Mouse (Mus musculus): Measurements from ENCODE around the gene Uxs1. TPM values are rescaled to one million over a fixed set of nuclear protein-coding genes. Genes with fewer than 3 reads are reported as not detected.

Uxs1 gene
- polyA plus RNA-seq, 1 experiment from 2014 or later: 20.4 TPM

DNA sequence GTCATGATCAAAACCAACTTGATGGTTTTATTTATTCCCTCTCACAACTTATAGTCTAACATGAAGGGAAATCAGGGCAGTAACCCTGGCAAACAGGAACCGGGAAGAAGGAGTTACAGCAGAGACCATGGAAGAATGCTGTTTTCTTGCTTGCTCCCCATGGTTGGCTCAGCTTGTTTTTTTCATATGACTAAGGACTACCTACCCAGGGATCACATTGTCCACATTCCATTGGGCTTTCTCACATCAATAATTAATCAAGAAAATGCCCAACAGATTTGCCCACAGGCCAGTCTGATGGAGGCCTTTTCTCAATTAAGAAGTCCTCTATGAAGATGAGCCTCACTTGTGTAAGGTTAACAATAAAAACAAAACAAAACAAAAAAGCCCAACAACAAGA is 9.6 kb upstream of the Uxs1 start:
- Histone ChIP-seq H3K4me2 (ENCODE audit: low read length) (no peak overlapping the region), H3K27ac (ENCODE audit: low read length) (no peak overlapping the region), H3K9ac (replicated peaks; ENCODE audit: low read depth, low read length) (no peak overlapping the region), H3K4me1 (replicated peaks; ENCODE audit: control insufficient read depth, insufficient read depth, low read length) (no peaks in the 10 kb centered on the region), H3K9me3 (ENCODE audit: control insufficient read depth, low read length) (no peaks in the 10 kb centered on the region), H3K27me3 (replicated peaks; ENCODE audit: control insufficient read depth, insufficient read depth, low read length) (no peaks in the 10 kb centered on the region), H3K36me3 (ENCODE audit: control insufficient read depth, insufficient read depth) (no peaks in the 10 kb centered on the region), H3K4me3 (replicated peaks; ENCODE audit: low read length) (no peak overlapping the region)
- ATAC-seq: no peak
- WGBS: 94% methylated on average over 1 of the region's 1 CpGs

DNA sequence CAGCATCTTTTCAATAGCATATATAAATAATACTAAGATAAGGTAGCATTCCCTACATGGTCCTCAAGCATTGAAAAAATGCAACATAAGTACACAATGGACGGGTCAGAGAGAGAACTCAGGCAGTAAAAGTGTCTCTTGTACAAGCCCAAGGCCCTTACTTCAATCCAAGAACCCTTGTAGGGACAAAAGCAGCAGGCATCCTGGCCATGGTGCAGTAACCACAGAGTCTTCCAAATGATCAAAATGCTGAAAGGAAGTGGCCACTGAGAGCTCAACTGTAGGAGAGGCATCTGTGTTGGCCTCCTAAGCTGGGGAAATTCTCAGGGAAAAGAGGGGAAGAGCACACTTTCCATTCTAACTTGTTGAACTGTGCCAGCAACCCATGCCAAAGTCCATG is 2.5 kb upstream of the Uxs1 start:
- no peak for ATAC-seq
- H3K4me1 ChIP-seq (replicated peaks; ENCODE audit: control insufficient read depth, insufficient read depth, low read length): peaks cover 17% of the 10 kb centered on the region
- no peak overlapping the region for H3K9ac ChIP-seq (replicated peaks; ENCODE audit: low read depth, low read length)
- no peaks in the 10 kb centered on the region for H3K27me3 ChIP-seq (replicated peaks; ENCODE audit: control insufficient read depth, insufficient read depth, low read length)
- H3K36me3 ChIP-seq (ENCODE audit: control insufficient read depth, insufficient read depth): no peaks in the 10 kb centered on the region
- no peak overlapping the region for H3K4me2 ChIP-seq (ENCODE audit: low read length)
- H3K4me3 ChIP-seq (replicated peaks; ENCODE audit: low read length): no peak overlapping the region
- 41% methylated on average over 1 of the region's 1 CpGs for WGBS
- no peaks in the 10 kb centered on the region for H3K9me3 ChIP-seq (ENCODE audit: control insufficient read depth, low read length)
- H3K27ac ChIP-seq (ENCODE audit: low read length): no peak overlapping the region

DNA sequence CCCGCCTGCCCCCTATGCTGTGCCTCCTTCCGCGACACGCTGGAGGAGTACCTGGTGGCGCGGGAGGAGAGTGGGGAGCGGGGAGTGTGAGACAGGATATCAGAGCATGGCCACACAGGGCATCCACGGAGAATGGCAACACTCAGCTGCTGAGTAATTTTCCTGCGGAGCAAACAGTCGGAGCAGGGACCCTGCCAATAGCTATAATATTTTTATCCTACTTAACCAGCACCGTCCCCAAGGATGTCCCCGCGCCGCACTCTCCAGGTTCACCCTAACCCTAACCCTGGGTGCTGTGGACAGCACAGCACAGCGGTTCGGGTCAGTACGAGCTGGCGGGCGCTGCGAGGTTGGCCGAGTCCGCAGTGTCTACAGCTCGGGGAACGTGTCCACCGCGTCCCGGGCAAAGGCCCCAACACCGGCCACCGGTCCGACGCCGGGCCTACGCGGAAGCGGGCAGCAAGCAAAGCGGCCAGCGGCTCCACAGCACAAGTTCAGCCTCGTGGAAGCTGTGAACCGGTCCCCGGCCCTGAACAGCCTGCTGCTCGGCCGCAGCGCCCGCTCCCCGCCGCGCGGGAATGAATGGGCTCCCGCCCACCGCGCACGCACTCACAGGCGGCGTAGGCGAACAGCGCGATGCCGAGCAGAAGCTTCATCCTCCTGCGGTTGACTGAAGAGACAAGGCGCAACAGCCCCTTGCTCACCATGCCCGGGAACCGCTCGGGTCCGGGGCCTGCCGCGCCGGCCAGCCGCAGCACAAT is 418 bp downstream of the Uxs1 start:
- peak overlapping the region; percentile 92 for H3K9ac ChIP-seq (replicated peaks; ENCODE audit: low read depth, low read length)
- H3K4me1 ChIP-seq (replicated peaks; ENCODE audit: control insufficient read depth, insufficient read depth, low read length): peaks cover 30% of the 10 kb centered on the region
- peak; percentile 58 for ATAC-seq
- H3K4me2 ChIP-seq (ENCODE audit: low read length): peak overlapping the region; percentile 83
- no peaks in the 10 kb centered on the region for H3K27me3 ChIP-seq (replicated peaks; ENCODE audit: control insufficient read depth, insufficient read depth, low read length)
- H3K36me3 ChIP-seq (ENCODE audit: control insufficient read depth, insufficient read depth): no peaks in the 10 kb centered on the region
- no peaks in the 10 kb centered on the region for H3K9me3 ChIP-seq (ENCODE audit: control insufficient read depth, low read length)
- H3K4me3 ChIP-seq (replicated peaks; ENCODE audit: low read length): peak overlapping the region; percentile 83
- peak overlapping the region; percentile 93 for H3K27ac ChIP-seq (ENCODE audit: low read length)
- under 1% methylated on average over 67 of the region's 68 CpGs for WGBS

DNA sequence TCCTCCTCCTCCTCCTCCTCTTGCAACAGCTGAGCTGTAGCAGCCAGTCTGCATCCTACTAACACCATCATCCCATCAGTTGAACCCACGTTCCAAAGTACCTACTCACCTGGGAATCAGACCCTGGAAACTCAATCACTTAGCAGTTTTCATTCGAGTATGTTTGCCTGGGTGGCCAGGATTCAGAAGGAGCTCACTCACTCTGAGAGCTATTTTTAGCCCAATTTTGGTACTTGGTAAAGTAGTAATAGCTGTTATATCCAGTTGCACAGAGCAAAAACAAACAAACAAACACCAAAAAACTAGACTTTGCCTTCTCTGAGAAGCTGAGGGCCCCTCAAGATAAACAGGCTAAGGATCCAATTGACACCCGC is 985 bp downstream of the Uxs1 start:
- 0% methylated on average over 3 of the region's 3 CpGs for WGBS
- Histone ChIP-seq H3K27me3 (replicated peaks; ENCODE audit: control insufficient read depth, insufficient read depth, low read length) (no peaks in the 10 kb centered on the region), H3K36me3 (ENCODE audit: control insufficient read depth, insufficient read depth) (no peaks in the 10 kb centered on the region), H3K4me1 (replicated peaks; ENCODE audit: control insufficient read depth, insufficient read depth, low read length) (peaks cover 30% of the 10 kb centered on the region), H3K9ac (replicated peaks; ENCODE audit: low read depth, low read length) (peak overlapping the region; percentile 92), H3K4me3 (replicated peaks; ENCODE audit: low read length) (peak overlapping the region; percentile 83), H3K4me2 (ENCODE audit: low read length) (peak overlapping the region; percentile 83), H3K9me3 (ENCODE audit: control insufficient read depth, low read length) (no peaks in the 10 kb centered on the region), H3K27ac (ENCODE audit: low read length) (no peak overlapping the region)
- ATAC-seq: no peak

DNA sequence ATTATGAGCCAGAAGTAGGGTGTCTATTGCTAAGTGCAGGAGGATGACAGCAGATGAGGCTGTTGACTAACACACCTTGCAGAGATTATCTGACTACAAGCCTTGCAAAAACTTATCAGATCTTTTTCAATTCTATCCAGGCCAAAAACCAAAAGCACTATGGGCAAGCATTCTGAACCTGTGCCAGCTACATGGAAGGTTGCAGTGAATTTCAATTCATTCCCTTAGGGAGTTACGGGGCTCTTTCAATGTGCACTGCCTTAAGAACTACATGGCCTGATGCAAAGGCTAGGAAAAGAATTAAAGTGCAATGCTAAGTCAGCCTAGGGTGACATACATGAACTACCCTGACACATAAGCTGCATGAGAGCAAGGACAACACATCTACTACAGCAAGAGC is 4.2 kb downstream of the Uxs1 start:
- no peak overlapping the region for H3K4me2 ChIP-seq (ENCODE audit: low read length)
- no peak overlapping the region for H3K9ac ChIP-seq (replicated peaks; ENCODE audit: low read depth, low read length)
- no peaks in the 10 kb centered on the region for H3K9me3 ChIP-seq (ENCODE audit: control insufficient read depth, low read length)
- peaks cover 28% of the 10 kb centered on the region for H3K4me1 ChIP-seq (replicated peaks; ENCODE audit: control insufficient read depth, insufficient read depth, low read length)
- H3K4me3 ChIP-seq (replicated peaks; ENCODE audit: low read length): no peak overlapping the region
- no peaks in the 10 kb centered on the region for H3K36me3 ChIP-seq (ENCODE audit: control insufficient read depth, insufficient read depth)
- no peak overlapping the region for H3K27ac ChIP-seq (ENCODE audit: low read length)
- no peak for ATAC-seq
- no peaks in the 10 kb centered on the region for H3K27me3 ChIP-seq (replicated peaks; ENCODE audit: control insufficient read depth, insufficient read depth, low read length)
- WGBS: 36% methylated on average over 1 of the region's 1 CpGs

DNA sequence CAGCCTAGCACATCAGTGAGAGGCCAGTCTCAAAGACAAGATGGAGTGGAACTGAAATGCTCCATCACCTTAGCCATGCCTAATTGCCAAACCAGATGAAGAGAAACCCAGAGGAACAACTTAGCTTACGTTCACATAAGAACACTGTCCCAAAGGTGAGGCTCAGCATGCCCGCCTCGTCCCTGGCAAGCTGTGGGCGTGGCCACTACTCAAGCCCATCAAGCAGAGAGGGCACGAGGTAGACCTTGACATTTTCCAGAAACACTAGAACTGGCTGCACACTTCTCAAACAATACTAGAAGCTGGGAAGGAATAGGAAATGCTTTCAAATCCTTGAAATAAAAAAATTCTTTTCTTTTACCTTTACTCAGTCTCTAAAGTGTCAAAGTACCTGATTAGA is 5.0 kb downstream of the Uxs1 start:
- H3K4me1 ChIP-seq (replicated peaks; ENCODE audit: control insufficient read depth, insufficient read depth, low read length): peaks cover 26% of the 10 kb centered on the region
- no peaks in the 10 kb centered on the region for H3K36me3 ChIP-seq (ENCODE audit: control insufficient read depth, insufficient read depth)
- H3K27me3 ChIP-seq (replicated peaks; ENCODE audit: control insufficient read depth, insufficient read depth, low read length): no peaks in the 10 kb centered on the region
- ATAC-seq: no peak
- no peak overlapping the region for H3K27ac ChIP-seq (ENCODE audit: low read length)
- no peaks in the 10 kb centered on the region for H3K9me3 ChIP-seq (ENCODE audit: control insufficient read depth, low read length)
- 83% methylated on average over 5 of the region's 5 CpGs for WGBS
- no peak overlapping the region for H3K4me3 ChIP-seq (replicated peaks; ENCODE audit: low read length)
- H3K9ac ChIP-seq (replicated peaks; ENCODE audit: low read depth, low read length): no peak overlapping the region
- no peak overlapping the region for H3K4me2 ChIP-seq (ENCODE audit: low read length)

DNA sequence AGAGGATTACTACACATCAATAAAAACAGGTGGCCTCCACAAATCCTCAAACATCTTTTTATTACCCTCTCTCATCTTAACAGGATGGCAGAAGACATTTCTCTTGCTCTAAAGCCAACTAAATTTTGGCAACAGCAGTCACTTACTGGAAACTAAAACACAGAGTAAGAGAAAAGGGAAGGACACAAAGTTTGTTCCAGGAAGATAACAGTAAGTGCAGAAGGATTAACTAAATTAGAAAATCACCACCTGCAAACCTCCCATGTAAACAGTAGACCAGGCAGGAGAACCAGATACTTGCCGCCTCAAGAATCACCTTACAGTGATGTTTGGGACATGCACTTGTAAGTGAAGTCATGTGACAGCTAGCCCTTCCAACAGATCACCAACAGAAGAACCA is 5.8 kb downstream of the Uxs1 start:
- Histone ChIP-seq H3K27me3 (replicated peaks; ENCODE audit: control insufficient read depth, insufficient read depth, low read length) (no peaks in the 10 kb centered on the region), H3K27ac (ENCODE audit: low read length) (no peak overlapping the region), H3K36me3 (ENCODE audit: control insufficient read depth, insufficient read depth) (no peaks in the 10 kb centered on the region), H3K9ac (replicated peaks; ENCODE audit: low read depth, low read length) (no peak overlapping the region), H3K4me3 (replicated peaks; ENCODE audit: low read length) (no peak overlapping the region), H3K9me3 (ENCODE audit: control insufficient read depth, low read length) (no peaks in the 10 kb centered on the region), H3K4me2 (ENCODE audit: low read length) (no peak overlapping the region), H3K4me1 (replicated peaks; ENCODE audit: control insufficient read depth, insufficient read depth, low read length) (peaks cover 26% of the 10 kb centered on the region)
- no peak for ATAC-seq
- WGBS: 86% methylated on average over 1 of the region's 1 CpGs

DNA sequence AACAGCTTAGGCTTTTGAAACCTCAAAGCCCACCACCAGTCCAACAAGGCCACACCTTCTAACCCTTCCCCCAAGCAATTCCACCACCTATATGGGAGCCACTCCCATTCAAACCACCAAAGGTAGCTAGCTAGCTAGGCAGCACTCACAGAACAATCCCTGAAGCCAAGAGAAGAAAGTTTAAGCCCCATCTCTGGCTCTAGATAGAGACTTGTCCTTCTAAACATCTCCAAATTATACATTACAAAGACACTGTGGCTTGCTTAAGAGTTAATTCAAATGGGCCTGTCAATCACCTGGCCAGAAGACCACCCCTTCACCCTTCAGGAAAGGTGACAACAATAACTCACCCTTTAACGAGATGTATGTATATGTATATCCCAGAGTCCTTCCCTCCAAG is 7.0 kb downstream of the Uxs1 start:
- 39% methylated on average over 1 of the region's 1 CpGs for WGBS
- Histone ChIP-seq H3K4me3 (replicated peaks; ENCODE audit: low read length) (no peak overlapping the region), H3K9ac (replicated peaks; ENCODE audit: low read depth, low read length) (no peak overlapping the region), H3K27ac (ENCODE audit: low read length) (no peak overlapping the region), H3K27me3 (replicated peaks; ENCODE audit: control insufficient read depth, insufficient read depth, low read length) (no peaks in the 10 kb centered on the region), H3K9me3 (ENCODE audit: control insufficient read depth, low read length) (no peaks in the 10 kb centered on the region), H3K4me2 (ENCODE audit: low read length) (no peak overlapping the region), H3K36me3 (ENCODE audit: control insufficient read depth, insufficient read depth) (no peaks in the 10 kb centered on the region), H3K4me1 (replicated peaks; ENCODE audit: control insufficient read depth, insufficient read depth, low read length) (peaks cover 18% of the 10 kb centered on the region)
- no peak for ATAC-seq

DNA sequence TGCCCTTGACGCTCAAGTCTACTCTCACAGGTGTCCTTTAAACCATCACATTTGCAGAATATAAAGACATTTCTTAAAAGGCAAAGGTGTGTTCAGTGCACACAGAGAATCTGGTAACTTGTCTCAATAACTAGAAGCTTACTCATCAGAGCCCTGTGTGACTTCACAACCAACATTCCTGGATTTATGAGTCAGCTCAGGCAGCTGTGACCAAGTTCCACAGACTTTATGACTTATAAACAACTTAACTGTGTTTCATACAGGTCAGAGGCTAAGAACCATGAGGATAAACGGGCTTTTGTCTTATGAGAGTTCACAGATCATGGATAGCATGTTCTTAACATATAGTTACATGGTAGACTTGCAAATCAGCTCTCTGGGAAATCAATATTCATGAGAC is 8.5 kb downstream of the Uxs1 start:
- WGBS: 88% methylated on average over 2 of the region's 2 CpGs

DNA sequence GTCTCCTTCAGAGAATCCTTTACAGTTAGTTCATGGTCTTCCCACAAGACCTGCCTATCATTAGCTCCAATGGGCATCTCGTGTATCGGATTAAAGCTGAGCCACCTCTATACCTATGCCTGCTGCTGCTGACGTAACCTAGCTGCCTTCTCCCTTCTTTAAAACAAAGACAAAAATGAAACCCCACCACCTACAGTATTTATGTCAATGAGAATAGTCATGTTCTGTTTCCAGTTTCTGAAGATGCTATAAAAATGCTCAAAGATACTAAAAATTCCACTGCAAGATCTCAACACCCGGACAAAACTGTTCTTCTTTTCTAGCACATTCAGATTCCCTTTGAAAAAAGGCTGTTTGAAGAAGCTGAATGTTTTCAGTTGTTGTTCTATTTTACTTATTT is 9.2 kb downstream of the Uxs1 start:
- no peak overlapping the region for H3K4me2 ChIP-seq (ENCODE audit: low read length)
- peaks cover 6% of the 10 kb centered on the region for H3K4me1 ChIP-seq (replicated peaks; ENCODE audit: control insufficient read depth, insufficient read depth, low read length)
- no peaks in the 10 kb centered on the region for H3K27me3 ChIP-seq (replicated peaks; ENCODE audit: control insufficient read depth, insufficient read depth, low read length)
- H3K4me3 ChIP-seq (replicated peaks; ENCODE audit: low read length): no peak overlapping the region
- H3K9me3 ChIP-seq (ENCODE audit: control insufficient read depth, low read length): no peaks in the 10 kb centered on the region
- no peaks in the 10 kb centered on the region for H3K36me3 ChIP-seq (ENCODE audit: control insufficient read depth, insufficient read depth)
- H3K27ac ChIP-seq (ENCODE audit: low read length): no peak overlapping the region
- no peak for ATAC-seq
- 90% methylated on average over 4 of the region's 4 CpGs for WGBS
- no peak overlapping the region for H3K9ac ChIP-seq (replicated peaks; ENCODE audit: low read depth, low read length)

More for the DNA sequence above, 8.5 kb downstream of the Uxs1 start:
- Histone ChIP-seq H3K4me2 (ENCODE audit: low read length) (no peak overlapping the region), H3K4me1 (replicated peaks; ENCODE audit: control insufficient read depth, insufficient read depth, low read length) (peaks cover 9% of the 10 kb centered on the region), H3K9ac (replicated peaks; ENCODE audit: low read depth, low read length) (no peak overlapping the region), H3K27ac (ENCODE audit: low read length) (no peak overlapping the region), H3K9me3 (ENCODE audit: control insufficient read depth, low read length) (no peaks in the 10 kb centered on the region), H3K27me3 (replicated peaks; ENCODE audit: control insufficient read depth, insufficient read depth, low read length) (no peaks in the 10 kb centered on the region), H3K36me3 (ENCODE audit: control insufficient read depth, insufficient read depth) (no peaks in the 10 kb centered on the region), H3K4me3 (replicated peaks; ENCODE audit: low read length) (no peak overlapping the region)
- no peak for ATAC-seq

All from forebrain, embryonic 16.5 days (tissue).